Mouse (Mus musculus): ENCODE measurements at regions not wholly inside any gene's neighbourhood (a gene's known extent, or its start where the extent isn't known, plus 50 kb on each side); places are given as distances from the start of the nearest gene placed in this dataset.

DNA sequence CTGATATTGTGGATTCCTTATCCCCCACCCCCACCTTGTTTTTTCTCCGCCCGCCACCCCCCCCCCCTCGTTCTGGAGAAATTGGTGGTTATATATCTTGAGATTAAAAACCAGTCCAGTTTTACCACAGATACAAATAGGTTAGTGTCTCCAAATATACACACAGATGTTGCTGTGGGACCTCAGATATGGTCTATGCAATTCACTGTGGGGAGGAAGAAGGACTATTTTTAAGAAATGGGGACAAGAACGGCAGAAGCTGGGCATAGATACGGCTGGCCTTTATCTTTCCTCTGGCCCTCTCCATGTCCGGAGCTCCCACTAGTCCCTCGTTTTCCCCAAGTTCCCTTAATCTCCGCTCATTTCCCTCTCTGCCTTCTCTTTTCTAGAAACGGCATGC, 89.0 kb upstream of the Rap1b start:
- Histone ChIP-seq H3K4me3 (ENCODE audit: insufficient read depth, low read length) (no peak overlapping the region), H3K4me1 (ENCODE audit: control insufficient read depth, insufficient read depth, low read length) (no peaks in the 10 kb centered on the region), H3K27ac (ENCODE audit: insufficient read depth, low read length) (no peak overlapping the region)
- TF ChIP-seq POLR2A (IDR thresholded peaks at IDR 0.05; ENCODE audit: extremely low read depth, insufficient read depth, low read length), result no peak
- TF ChIP-seq CTCF (IDR thresholded peaks at IDR 0.05; ENCODE audit: extremely low read depth, insufficient read depth, low read length), result no peak

DNA sequence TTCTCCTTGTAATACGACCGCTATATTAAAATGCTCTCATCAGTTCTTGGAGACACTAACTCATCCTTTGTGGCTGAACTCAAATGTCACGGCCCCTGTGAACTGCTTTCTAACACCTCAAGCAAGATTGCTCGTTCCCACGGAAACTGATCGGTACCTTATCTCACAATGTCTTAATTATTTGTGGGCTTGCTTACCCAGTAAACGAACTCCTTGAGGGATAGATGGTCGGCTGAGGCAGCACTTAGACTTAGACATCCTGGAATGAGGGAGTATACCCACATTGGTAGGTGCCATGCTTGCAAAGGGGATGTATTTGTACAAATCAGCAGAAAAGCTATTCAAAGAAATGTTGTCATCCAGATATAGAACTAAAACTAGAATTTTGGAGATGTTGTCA, 92.9 kb upstream of the Rap1b start:
- Histone ChIP-seq H3K4me1 (ENCODE audit: control insufficient read depth, insufficient read depth, low read length) (peaks cover 3% of the 10 kb centered on the region; the same call in 1 of the 2 replicates), H3K27ac (ENCODE audit: insufficient read depth, low read length) (no peak overlapping the region), H3K4me3 (ENCODE audit: insufficient read depth, low read length) (no peak overlapping the region)
- no peak for TF ChIP-seq CTCF (IDR thresholded peaks at IDR 0.05; ENCODE audit: extremely low read depth, insufficient read depth, low read length)
- no peak for TF ChIP-seq POLR2A (IDR thresholded peaks at IDR 0.05; ENCODE audit: extremely low read depth, insufficient read depth, low read length)

DNA sequence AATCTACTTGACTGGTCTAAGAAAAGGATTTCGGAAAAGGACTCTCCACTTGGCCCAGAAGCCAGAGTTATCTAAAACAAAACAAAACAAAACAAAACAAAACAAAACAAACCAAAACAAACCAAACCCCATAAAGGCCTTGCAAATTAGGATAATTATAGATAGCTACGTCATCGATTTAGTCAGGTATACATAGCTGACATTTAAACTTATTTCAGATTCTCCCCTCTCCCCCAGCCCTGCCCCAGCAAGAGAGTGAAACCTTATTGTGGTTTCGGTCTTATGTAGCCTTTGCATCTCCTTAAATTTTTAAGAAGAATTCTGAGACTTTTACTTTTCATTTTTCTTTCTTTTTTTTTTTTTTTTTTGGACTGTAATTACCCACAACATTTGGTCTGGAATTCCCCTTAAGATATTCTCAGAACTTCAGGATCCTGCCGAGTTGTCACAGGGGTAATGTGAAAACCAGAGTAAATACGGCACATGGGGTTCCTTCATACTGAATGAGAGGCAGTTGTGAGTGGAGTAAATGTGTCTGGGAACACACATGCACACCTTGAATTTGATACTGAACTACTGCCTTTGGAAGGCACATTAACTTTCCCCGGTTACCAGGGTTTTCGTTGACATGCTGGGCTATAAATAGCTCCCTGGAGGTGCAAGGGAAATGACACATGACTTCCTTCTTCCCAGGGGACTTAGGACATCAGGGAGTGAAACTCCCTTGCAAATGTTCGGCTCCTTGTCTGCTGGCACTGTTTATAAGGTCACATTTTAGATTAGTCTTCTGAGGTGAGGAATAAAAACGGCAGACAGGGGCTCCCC, 94.8 kb upstream of the Rap1b start:
- TF ChIP-seq POLR2A (IDR thresholded peaks at IDR 0.05; ENCODE audit: extremely low read depth, insufficient read depth, low read length), result no peak
- TF ChIP-seq CTCF (IDR thresholded peaks at IDR 0.05; ENCODE audit: extremely low read depth, insufficient read depth, low read length), result no peak
- Histone ChIP-seq H3K4me3 (ENCODE audit: insufficient read depth, low read length) (no peak overlapping the region), H3K4me1 (ENCODE audit: control insufficient read depth, insufficient read depth, low read length) (peaks cover 3% of the 10 kb centered on the region; the same call in 1 of the 2 replicates), H3K27ac (ENCODE audit: insufficient read depth, low read length) (peak overlapping the region; percentile 51; the same call in 1 of the 2 replicates)

DNA sequence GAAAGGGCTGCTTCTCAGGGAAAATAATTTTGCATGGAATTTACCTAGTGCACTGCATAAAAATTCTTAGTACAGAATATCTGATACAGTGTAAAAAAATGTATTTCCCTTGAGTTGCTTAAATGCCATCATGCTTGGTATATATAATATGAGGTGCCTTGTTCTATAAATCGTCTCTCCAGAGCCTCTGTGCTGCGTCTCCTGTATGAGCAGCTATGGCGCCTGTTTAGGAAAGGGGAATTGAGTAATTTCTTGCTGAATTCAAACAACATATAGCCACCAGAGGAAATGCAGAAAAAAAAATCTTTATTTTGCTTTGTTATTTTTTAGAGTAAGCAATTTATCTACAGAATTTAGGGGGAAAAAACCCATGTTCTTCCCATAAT, 95.4 kb upstream of the Rap1b start:
- no peak overlapping the region for H3K4me3 ChIP-seq (ENCODE audit: insufficient read depth, low read length)
- TF ChIP-seq POLR2A (IDR thresholded peaks at IDR 0.05; ENCODE audit: extremely low read depth, insufficient read depth, low read length), result no peak
- no peak for TF ChIP-seq CTCF (IDR thresholded peaks at IDR 0.05; ENCODE audit: extremely low read depth, insufficient read depth, low read length)
- no peak overlapping the region for H3K27ac ChIP-seq (ENCODE audit: insufficient read depth, low read length)

DNA sequence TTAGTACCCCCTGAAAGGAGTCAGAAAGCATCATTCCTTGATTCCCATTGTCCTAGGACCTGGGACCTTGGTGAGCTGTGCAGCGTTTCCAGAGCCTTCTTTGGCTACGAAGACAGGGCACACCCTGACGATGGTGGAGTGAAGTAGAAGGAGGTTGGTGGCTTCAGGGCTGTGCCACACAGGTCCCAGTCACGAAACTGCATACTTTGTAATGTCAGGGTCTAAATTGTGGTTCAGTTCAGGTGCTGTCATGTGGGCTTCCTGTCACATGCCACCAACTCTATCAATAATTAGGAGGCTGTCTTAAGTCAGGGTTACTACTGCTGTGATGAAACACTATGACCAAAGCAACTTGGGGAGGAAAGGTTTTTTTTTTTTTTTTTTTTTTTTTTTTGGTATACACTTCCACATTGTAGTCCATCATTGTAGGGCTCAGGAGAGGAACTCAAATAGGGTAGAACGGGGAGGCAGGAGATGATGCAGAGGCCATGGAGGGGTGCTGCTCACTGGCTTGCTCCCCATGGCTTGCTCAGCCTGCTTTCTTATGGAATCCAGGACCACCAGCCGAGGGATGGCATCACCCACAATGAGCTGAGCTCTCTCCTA, 98.0 kb upstream of the Rap1b start:
- no peak overlapping the region for H3K27ac ChIP-seq (ENCODE audit: insufficient read depth, low read length)
- no peak overlapping the region for H3K4me3 ChIP-seq (ENCODE audit: insufficient read depth, low read length)
- no peak for TF ChIP-seq CTCF (IDR thresholded peaks at IDR 0.05; ENCODE audit: extremely low read depth, insufficient read depth, low read length)
- TF ChIP-seq POLR2A (IDR thresholded peaks at IDR 0.05; ENCODE audit: extremely low read depth, insufficient read depth, low read length), result no peak
- H3K4me1 ChIP-seq (ENCODE audit: control insufficient read depth, insufficient read depth, low read length), result peaks cover 3% of the 10 kb centered on the region; the same call in 1 of the 2 replicates

More for the DNA sequence above, 95.4 kb upstream of the Rap1b start:
- peaks cover 3% of the 10 kb centered on the region; the same call in 1 of the 2 replicates for H3K4me1 ChIP-seq (ENCODE audit: control insufficient read depth, insufficient read depth, low read length)

DNA sequence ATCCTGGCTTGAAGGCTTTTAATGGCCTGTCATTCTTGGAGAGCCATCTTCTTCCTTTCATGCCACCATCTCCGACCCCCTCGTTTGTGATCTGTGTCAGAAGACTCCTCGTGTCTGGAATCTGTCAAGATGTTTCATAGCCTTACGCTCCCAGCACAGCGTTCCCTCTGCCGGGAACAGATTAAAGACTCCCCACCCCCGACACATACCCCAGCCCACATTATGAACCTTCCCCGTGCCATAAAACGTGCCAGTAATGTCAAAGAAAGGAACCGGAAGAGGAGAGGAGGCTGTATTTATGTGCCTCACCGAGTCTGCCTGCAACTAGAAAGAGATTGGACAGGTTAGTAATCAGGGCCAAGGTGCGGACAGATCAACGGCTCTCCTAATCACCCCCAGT, 101.4 kb upstream of the Rap1b start:
- Histone ChIP-seq H3K4me1 (ENCODE audit: control insufficient read depth, insufficient read depth, low read length) (no peaks in the 10 kb centered on the region), H3K4me3 (ENCODE audit: insufficient read depth, low read length) (no peak overlapping the region), H3K27ac (ENCODE audit: insufficient read depth, low read length) (no peak overlapping the region)
- no peak for TF ChIP-seq POLR2A (IDR thresholded peaks at IDR 0.05; ENCODE audit: extremely low read depth, insufficient read depth, low read length)
- TF ChIP-seq CTCF (IDR thresholded peaks at IDR 0.05; ENCODE audit: extremely low read depth, insufficient read depth, low read length), result no peak

DNA sequence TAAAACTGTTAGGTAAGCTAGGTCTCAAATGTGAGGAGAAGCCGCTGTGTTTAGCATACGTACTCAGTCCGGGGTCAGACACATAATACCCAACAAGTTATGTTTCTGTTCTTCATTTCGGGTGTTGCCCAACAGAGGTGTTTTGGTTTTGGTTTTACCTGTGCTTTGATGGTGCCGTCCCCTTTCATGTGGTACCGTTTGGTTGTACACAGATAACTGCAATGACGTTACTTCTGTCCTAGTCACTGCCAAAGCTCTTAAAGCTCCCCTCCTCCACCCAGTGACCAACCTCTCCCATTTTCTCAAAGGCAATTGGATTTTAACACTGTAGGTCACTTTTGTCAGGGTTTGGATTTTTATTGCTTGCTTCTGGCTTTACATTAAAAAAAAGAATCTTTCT, 102.1 kb upstream of the Rap1b start:
- TF ChIP-seq POLR2A (IDR thresholded peaks at IDR 0.05; ENCODE audit: extremely low read depth, insufficient read depth, low read length), result no peak
- no peak for TF ChIP-seq CTCF (IDR thresholded peaks at IDR 0.05; ENCODE audit: extremely low read depth, insufficient read depth, low read length)
- Histone ChIP-seq H3K4me1 (ENCODE audit: control insufficient read depth, insufficient read depth, low read length) (no peaks in the 10 kb centered on the region), H3K27ac (ENCODE audit: insufficient read depth, low read length) (no peak overlapping the region), H3K4me3 (ENCODE audit: insufficient read depth, low read length) (no peak overlapping the region)

DNA sequence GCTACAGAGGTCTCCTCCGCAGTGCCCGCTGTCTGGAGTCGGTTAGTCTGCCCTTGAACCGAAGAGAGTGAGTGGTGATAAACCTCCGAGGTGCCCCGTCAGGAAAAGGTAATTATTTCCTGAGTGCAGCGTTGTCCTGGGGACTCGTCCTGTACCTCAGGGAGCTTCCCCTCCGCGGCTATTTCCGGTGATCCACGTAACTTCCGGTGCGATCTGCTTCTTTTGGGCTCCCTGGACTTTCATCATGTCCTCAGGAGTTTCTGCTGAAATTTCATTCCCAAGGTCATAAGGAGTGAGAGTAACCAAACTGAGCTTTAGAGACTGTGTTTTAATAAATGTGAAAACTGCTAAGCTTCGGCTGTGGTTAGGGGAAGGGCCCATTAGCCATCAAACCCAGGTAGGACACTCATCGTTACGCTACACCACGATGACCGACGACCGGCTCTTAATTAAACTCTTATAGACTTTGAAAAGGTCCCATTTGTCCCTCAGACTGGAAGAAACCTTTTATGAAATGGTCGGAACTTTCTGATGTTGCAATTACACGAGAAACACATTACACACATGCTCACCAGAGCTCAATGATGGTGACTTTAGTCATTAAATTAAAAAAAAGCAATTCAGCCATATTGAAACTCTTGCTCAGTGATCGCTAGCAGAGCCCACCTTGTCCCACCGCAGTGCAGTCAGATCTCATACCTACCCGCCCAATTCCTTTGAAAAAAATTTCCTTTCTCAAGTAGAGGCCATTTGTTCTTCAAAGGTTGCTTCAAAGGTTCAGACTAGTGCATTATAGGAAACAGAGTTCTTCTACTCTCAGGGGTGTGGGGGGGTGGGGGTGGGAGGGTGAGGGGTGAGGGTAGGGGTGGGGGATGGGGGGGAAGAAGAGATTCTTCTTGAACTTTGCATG, 106.5 kb upstream of the Rap1b start:
- H3K27ac ChIP-seq (ENCODE audit: insufficient read depth, low read length), result no peak overlapping the region
- TF ChIP-seq CTCF (IDR thresholded peaks at IDR 0.05; ENCODE audit: extremely low read depth, insufficient read depth, low read length), result no peak
- no peak for TF ChIP-seq POLR2A (IDR thresholded peaks at IDR 0.05; ENCODE audit: extremely low read depth, insufficient read depth, low read length)
- H3K4me1 ChIP-seq (ENCODE audit: control insufficient read depth, insufficient read depth, low read length), result no peaks in the 10 kb centered on the region
- no peak overlapping the region for H3K4me3 ChIP-seq (ENCODE audit: insufficient read depth, low read length)

DNA sequence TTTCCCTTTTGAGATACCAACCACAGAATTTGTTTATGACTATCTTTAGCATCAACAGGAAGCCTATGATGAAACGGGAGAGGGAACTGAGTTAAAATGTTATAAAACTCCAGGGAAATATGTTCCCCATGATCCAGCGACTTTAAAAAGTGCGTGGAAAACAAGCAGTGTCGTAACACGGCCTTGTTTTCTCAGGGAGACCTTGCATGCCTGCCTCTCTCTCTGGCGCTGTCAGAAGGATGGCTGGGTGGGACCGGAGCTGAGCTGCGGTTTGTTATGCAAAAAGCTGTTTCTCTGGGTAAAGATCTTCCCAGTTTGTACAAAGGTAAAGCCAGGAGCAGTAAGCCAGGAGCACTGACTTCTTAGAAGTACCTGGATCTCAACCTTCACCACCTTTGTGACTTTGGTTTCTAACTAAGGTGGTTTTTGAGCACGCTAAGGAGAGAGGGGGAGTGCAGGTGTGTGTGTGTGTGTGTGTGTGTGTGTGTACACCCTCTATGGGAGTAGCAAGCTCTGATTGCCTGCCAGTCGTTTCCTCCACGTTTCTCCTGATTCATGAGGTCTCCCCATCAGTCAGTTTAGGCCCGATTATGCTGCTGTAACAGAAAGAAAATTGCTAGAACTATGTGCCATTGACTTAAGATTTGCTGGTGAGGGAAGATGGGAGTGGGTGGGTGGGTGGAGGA, 107.3 kb upstream of the Rap1b start:
- no peaks in the 10 kb centered on the region for H3K4me1 ChIP-seq (ENCODE audit: control insufficient read depth, insufficient read depth, low read length)
- no peak overlapping the region for H3K4me3 ChIP-seq (ENCODE audit: insufficient read depth, low read length)
- H3K27ac ChIP-seq (ENCODE audit: insufficient read depth, low read length), result no peak overlapping the region
- TF ChIP-seq POLR2A (IDR thresholded peaks at IDR 0.05; ENCODE audit: extremely low read depth, insufficient read depth, low read length) (no peak), CTCF (IDR thresholded peaks at IDR 0.05; ENCODE audit: extremely low read depth, insufficient read depth, low read length) (no peak)
